Mouse (Mus musculus) testis, adult 2 months (tissue): Measurements from ENCODE around the gene Prkce.

Source experiments
- CTCF ChIP-seq: fragments of 200-500 bp; IDR thresholded peaks from 2 replicates; pipeline ENCODE4 v1.5.1; 2012; ENCODE audit warnings: low read depth, mild to moderate bottlenecking, inconsistent platforms, low read length, moderate library complexity; ENCODE audit not compliant: control insufficient read depth, insufficient read depth, insufficient replicate concordance
- POLR2A ChIP-seq: fragments of 200-500 bp; IDR thresholded peaks from 2 replicates; pipeline ENCODE4 v1.6.1; 2012; ENCODE audit warnings: low read depth, mild to moderate bottlenecking, inconsistent platforms, low read length, moderate library complexity; ENCODE audit not compliant: control insufficient read depth

DNA sequence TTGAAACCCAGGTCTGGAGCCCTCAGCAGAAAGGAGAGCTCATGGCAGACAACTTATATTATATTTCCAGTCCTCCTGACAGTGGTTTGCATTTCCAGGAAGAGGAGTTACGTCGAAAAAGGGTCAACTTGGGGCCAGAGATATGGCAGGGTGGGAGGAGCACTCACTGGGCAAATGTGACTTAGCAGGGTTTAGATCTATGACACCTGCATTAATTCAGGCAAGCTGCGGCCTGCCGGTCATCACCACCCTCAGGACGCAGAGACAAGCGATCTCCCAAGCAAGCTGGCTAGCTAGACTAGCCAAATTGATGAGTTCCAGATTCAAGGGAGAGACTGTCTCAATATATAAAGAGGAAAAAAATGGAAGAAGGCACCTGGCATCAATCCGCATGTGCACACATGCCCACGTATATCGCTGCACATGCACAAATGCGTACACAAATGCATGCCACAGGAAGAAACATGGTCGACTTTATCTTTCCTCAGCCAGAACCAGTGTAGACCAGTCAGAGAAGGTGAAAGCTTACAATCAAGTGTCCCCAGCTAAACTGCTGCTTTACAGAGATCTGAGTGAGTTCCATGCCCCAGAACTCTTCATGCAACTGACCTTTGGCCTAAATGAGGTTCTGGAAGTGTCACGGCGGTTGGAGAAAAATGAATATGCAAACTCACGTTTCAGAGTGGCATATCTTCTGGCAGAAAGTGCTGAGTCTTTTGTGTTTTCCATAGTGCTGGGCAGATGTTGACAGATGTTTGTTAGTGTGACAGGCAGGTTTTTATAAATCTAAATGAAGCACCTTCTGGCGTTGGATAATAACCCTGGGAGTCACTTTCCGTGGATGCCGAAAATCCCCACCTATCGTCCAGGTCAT lies 216.4 kb downstream of the Prkce start:
- TF ChIP-seq POLR2A, result no peak
- no peak for TF ChIP-seq CTCF
